Mouse (Mus musculus): ENCODE measurements around the gene Olfr1418.
A peak's percentile ranks its signal among the peaks of the same experiment; 100 is the strongest.
"Not testable (repeated sequence)": the region's sequence is repeated elsewhere in the genome, so short reads cannot be mapped to it uniquely, and the experiment has no call there.

The Olfr1418 gene

GRCm38 (mm10) chr19:11860966-11861365, at the start of gene Olfr1418:
Olfr1418 (minus strand) TSS chr19:11861066.
- no peak for DNase-seq (ENCODE audit: low spot score)

GRCm38 (mm10) chr19:11886265-11886664, 25.4 kb upstream of the Olfr1418 start, which contains the start of gene Olfr1420:
Olfr1420 (plus strand) TSS chr19:11886565.
- no peak for DNase-seq (ENCODE audit: low spot score)

GRCm38 (mm10) chr19:11878404-11878803, 17.5 kb upstream of the Olfr1418 start:
- not testable (repeated sequence) for DNase-seq (ENCODE audit: low spot score)

GRCm38 (mm10) chr19:11875006-11875405, 14.1 kb upstream of the Olfr1418 start, which contains the start of gene Olfr1419:
Olfr1419 (minus strand) TSS chr19:11875106.
- DNase-seq (ENCODE audit: low spot score): no peak

GRCm38 (mm10) chr19:11867837-11868236, 7.0 kb upstream of the Olfr1418 start:
- no peak for DNase-seq (ENCODE audit: low spot score)

GRCm38 (mm10) chr19:11856506-11856905, 4.4 kb downstream of the Olfr1418 start:
- DNase-seq (ENCODE audit: low spot score): no peak

- no peak for DNase-seq (ENCODE audit: low spot score)
Measured at GRCm38 (mm10) chr19:11854821-11855220, 6.0 kb downstream of the Olfr1418 start.

GRCm38 (mm10) chr19:11852652-11853051, 8.2 kb downstream of the Olfr1418 start:
- no peak for DNase-seq (ENCODE audit: low spot score)

GRCm38 (mm10) chr19:11846333-11846732, 14.5 kb downstream of the Olfr1418 start:
- DNase-seq (ENCODE audit: low spot score): no peak

GRCm38 (mm10) chr19:11839119-11839518, 21.7 kb downstream of the Olfr1418 start, which contains the start of gene Olfr1417:
Olfr1417 (minus strand) TSS chr19:11839219.
- no peak for DNase-seq (ENCODE audit: low spot score)

- no peak for DNase-seq (ENCODE audit: low spot score)
Measured at GRCm38 (mm10) chr19:11823346-11824065, 37.4 kb downstream of the Olfr1418 start.

GRCm38 (mm10) chr19:11820211-11820610, 40.7 kb downstream of the Olfr1418 start:
- DNase-seq (ENCODE audit: low spot score): no peak

GRCm38 (mm10) chr19:11819800-11820199, 41.1 kb downstream of the Olfr1418 start:
- peak; percentile 94 for DNase-seq (ENCODE audit: low spot score)

- no peak for DNase-seq (ENCODE audit: low spot score)
Measured at GRCm38 (mm10) chr19:11819143-11819700, 41.6 kb downstream of the Olfr1418 start, which contains the start of gene Stx3. Stx3 (minus strand) TSS chr19:11819403.

GRCm38 (mm10) chr19:11818199-11819142, 42.4 kb downstream of the Olfr1418 start:
- peak; percentile 58 for DNase-seq (ENCODE audit: low spot score)

GRCm38 (mm10) chr19:11817586-11817985, 43.3 kb downstream of the Olfr1418 start:
- DNase-seq (ENCODE audit: low spot score): peak; percentile 13

- no peak for DNase-seq (ENCODE audit: low spot score)
Measured at GRCm38 (mm10) chr19:11816706-11817105, 44.2 kb downstream of the Olfr1418 start.

- DNase-seq (ENCODE audit: low spot score): no peak
Measured at GRCm38 (mm10) chr19:11814742-11815333, 46.0 kb downstream of the Olfr1418 start.

- peak; percentile 33 for DNase-seq (ENCODE audit: low spot score)
Measured at GRCm38 (mm10) chr19:11813649-11814048, 47.2 kb downstream of the Olfr1418 start.

- peak; percentile 6 for DNase-seq (ENCODE audit: low spot score)
Measured at GRCm38 (mm10) chr19:11813136-11813535, 47.7 kb downstream of the Olfr1418 start.

- peak; percentile 84 for DNase-seq (ENCODE audit: low spot score)
Measured at GRCm38 (mm10) chr19:11811688-11812365, 49.0 kb downstream of the Olfr1418 start.
